Mouse (Mus musculus) small intestine, adult 2 months (tissue): Measurements from ENCODE around the gene Cables2. TPM values are rescaled to one million over a fixed set of nuclear protein-coding genes. Genes with fewer than 3 reads are reported as not detected.

Experiments
- H3K27ac ChIP-seq: fragments of 200-500 bp; 2 replicates; pipeline ENCODE4 v1.5.1; 2012; ENCODE audit warnings: low read depth, low read length, control low read depth, inconsistent platforms; ENCODE audit not compliant: insufficient read depth
- H3K27me3 ChIP-seq: fragments of 200-500 bp; 2 replicates; pipeline ENCODE4 v1.6.1; 2012; ENCODE audit warnings: mild to moderate bottlenecking, moderate library complexity, low read length, inconsistent platforms; ENCODE audit not compliant: control insufficient read depth, insufficient read depth
- H3K36me3 ChIP-seq: fragments of 200-500 bp; 2 replicates; pipeline ENCODE4 v1.6.1; 2012; ENCODE audit warnings: mild to moderate bottlenecking, low read length, control low read depth, inconsistent platforms; ENCODE audit not compliant: control insufficient read depth, insufficient read depth
- H3K4me1 ChIP-seq: fragments of 200-500 bp; 2 replicates; pipeline ENCODE4 v1.6.1; 2012; ENCODE audit warnings: low read length, inconsistent platforms, mixed read lengths; ENCODE audit not compliant: control insufficient read depth, insufficient read depth, insufficient read length
- H3K4me3 ChIP-seq: fragments of 200-500 bp; 2 replicates; pipeline ENCODE4 v1.5.1; 2012; ENCODE audit warnings: low read depth, mild to moderate bottlenecking, control low read depth, inconsistent platforms, low read length, moderate library complexity
- CTCF ChIP-seq: fragments of 200-500 bp; IDR thresholded peaks from 2 replicates; pipeline ENCODE4 v1.5.1; 2012; ENCODE audit warnings: low read depth, mild to moderate bottlenecking, control low read depth, inconsistent platforms, low read length, moderate library complexity, mixed read lengths; ENCODE audit not compliant: insufficient replicate concordance, insufficient read length; ENCODE audit errors: extremely low read depth
- POLR2A ChIP-seq: fragments of 200-500 bp; IDR thresholded peaks from 2 replicates; pipeline ENCODE4 v1.6.1; 2012; ENCODE audit warnings: low read depth, mild to moderate bottlenecking, control low read depth, inconsistent platforms, low read length, moderate library complexity
- WGBS: fragments of 180-500 bp; shearing (Covaris S2); methylation state at CpG from one replicate; pipeline ENCODE4 v1.1.7; 2018; 5-methylcytosine and 5-hydroxymethylcytosine counted together
- polyA plus RNA-seq: library from polyadenylated mRNA; depleted of rRNA; stranded (reverse); fragments of >200 nt; gene quantifications from 2 replicates; pipeline ENCODE4 v1.2.3, GENCODE M21; 2012

Gene Cables2
- polyA plus RNA-seq, 1 experiment: 32.0 TPM

GRCm38 (mm10) chr2:180234353-180234752 lies 38.9 kb downstream of the Cables2 start:
- WGBS: 86% methylated on average over 8 of the region's 8 CpGs
- TF ChIP-seq POLR2A (no peak), CTCF (no peak)
- H3K27ac ChIP-seq: 0 out of 2 replicates have a peak overlapping the region, but pooled peaks have one; percentile 21
- H3K4me1 ChIP-seq: peaks cover 2% of the 10 kb centered on the region
- H3K4me3 ChIP-seq: no peak overlapping the region
- H3K36me3 ChIP-seq: no peaks in the 10 kb centered on the region
- no peaks in the 10 kb centered on the region for H3K27me3 ChIP-seq

- TF ChIP-seq POLR2A (no peak), CTCF (no peak)
- Histone ChIP-seq H3K27ac (no peak overlapping the region), H3K27me3 (no peaks in the 10 kb centered on the region), H3K4me1 (peaks cover 4% of the 10 kb centered on the region), H3K4me3 (no peak overlapping the region), H3K36me3 (no peaks in the 10 kb centered on the region)
- 82% methylated on average over 7 of the region's 7 CpGs for WGBS
These were observed 40.0 kb downstream of the Cables2 start for GRCm38 (mm10) chr2:180233101-180233904.

- H3K4me3 ChIP-seq: no peak overlapping the region
- no peak for TF ChIP-seq CTCF
- TF ChIP-seq POLR2A: no peak
- H3K27me3 ChIP-seq: peaks cover 2% of the 10 kb centered on the region; the same call in 1 of the 2 replicates
- H3K36me3 ChIP-seq: no peaks in the 10 kb centered on the region
- 87% methylated on average over 4 of the region's 4 CpGs for WGBS
- H3K4me1 ChIP-seq: peaks cover 23% of the 10 kb centered on the region
- H3K27ac ChIP-seq: 0 out of 2 replicates have a peak overlapping the region, but pooled peaks have one; percentile 18
These were observed 42.8 kb downstream of the Cables2 start for GRCm38 (mm10) chr2:180230482-180230881.

GRCm38 (mm10) chr2:180229129-180229528 lies 44.2 kb downstream of the Cables2 start:
- 70% methylated on average over 3 of the region's 3 CpGs for WGBS
- H3K27ac ChIP-seq: peak overlapping the region; percentile 13; the same call in 1 of the 2 replicates
- H3K4me1 ChIP-seq: peaks cover 21% of the 10 kb centered on the region
- peaks cover 11% of the 10 kb centered on the region for H3K27me3 ChIP-seq
- H3K4me3 ChIP-seq: no peak overlapping the region
- H3K36me3 ChIP-seq: no peaks in the 10 kb centered on the region
- no peak for TF ChIP-seq POLR2A
- TF ChIP-seq CTCF: no peak

GRCm38 (mm10) chr2:180228592-180228991 lies 44.7 kb downstream of the Cables2 start:
- Histone ChIP-seq H3K27ac (peak overlapping the region; percentile 43), H3K36me3 (no peaks in the 10 kb centered on the region), H3K4me3 (no peak overlapping the region), H3K27me3 (peaks cover 11% of the 10 kb centered on the region), H3K4me1 (peaks cover 21% of the 10 kb centered on the region)
- TF ChIP-seq CTCF: peak; percentile 12; the same call in 1 of the 2 replicates
- no peak; the same call in 1 of the 2 replicates for TF ChIP-seq POLR2A
- 34% methylated on average over 7 of the region's 7 CpGs for WGBS

GRCm38 (mm10) chr2:180228060-180228458 lies 45.2 kb downstream of the Cables2 start:
- peaks cover 11% of the 10 kb centered on the region for H3K27me3 ChIP-seq
- no peak overlapping the region for H3K4me3 ChIP-seq
- WGBS: 58% methylated on average over 6 of the region's 6 CpGs
- peaks cover 21% of the 10 kb centered on the region for H3K4me1 ChIP-seq
- no peaks in the 10 kb centered on the region for H3K36me3 ChIP-seq
- TF ChIP-seq POLR2A (no peak), CTCF (no peak)
- H3K27ac ChIP-seq: peak overlapping the region; percentile 43

- Histone ChIP-seq H3K4me3 (peak overlapping the region; percentile 44), H3K27me3 (peaks cover 11% of the 10 kb centered on the region), H3K36me3 (no peaks in the 10 kb centered on the region), H3K4me1 (peaks cover 21% of the 10 kb centered on the region), H3K27ac (peak overlapping the region; percentile 43)
- TF ChIP-seq POLR2A (no peak), CTCF (peak; percentile 73; the same call in 1 of the 2 replicates)
- 3% methylated on average over 21 of the region's 21 CpGs for WGBS
These were observed 45.8 kb downstream of the Cables2 start for GRCm38 (mm10) chr2:180227262-180228059.
